Mouse (Mus musculus) midbrain, postnatal 0 days (tissue): ENCODE measurements around the gene Polr1d. TPM values are rescaled to one million over a fixed set of nuclear protein-coding genes. Genes with fewer than 3 reads are reported as not detected.

Experiments
- ATAC-seq: fragments of 200-750 bp; cut with Nextera tagmentation; 2 replicates; pipeline ENCODE4 v1.8.0; 2017; ENCODE audit warnings: moderate number of reproducible peaks, mild to moderate bottlenecking, moderate TSS enrichment, moderate library complexity; ENCODE audit not compliant: low FRiP score
- DNase-seq: peaks from one replicate; pipeline ENCODE4 v3.0.0-alpha.2; 2015; ENCODE audit warnings: low spot score
- H3K27ac ChIP-seq: fragments of 300-500 bp; sonication (generic); 2 replicates; pipeline ENCODE4 v1.5.1; 2014; ENCODE audit warnings: low read depth, mild to moderate bottlenecking, low read length, mixed read lengths
- H3K27me3 ChIP-seq: fragments of 300-500 bp; sonication (generic); 2 replicates; pipeline ENCODE4 v1.6.1; 2014; ENCODE audit warnings: low read length, control low read depth, mixed read lengths; ENCODE audit not compliant: insufficient read depth
- H3K36me3 ChIP-seq: fragments of 300-500 bp; sonication (generic); 2 replicates; pipeline ENCODE4 v1.6.1; 2014; ENCODE audit warnings: low read length, control low read depth, mixed read lengths; ENCODE audit not compliant: insufficient read depth
- H3K4me1 ChIP-seq: fragments of 300-500 bp; sonication (generic); 2 replicates; pipeline ENCODE4 v1.6.1; 2014; ENCODE audit warnings: mild to moderate bottlenecking, control low read depth, antibody characterized with exemption, low read length, mixed read lengths; ENCODE audit not compliant: insufficient read depth
- H3K4me2 ChIP-seq: fragments of 300-500 bp; sonication (generic); 2 replicates; pipeline ENCODE4 v1.6.1; 2014; ENCODE audit warnings: low read depth, mild to moderate bottlenecking, low read length, mixed read lengths; ENCODE audit not compliant: poor library complexity, severe bottlenecking
- H3K4me3 ChIP-seq: fragments of 300-500 bp; sonication (generic); 2 replicates; pipeline ENCODE4 v1.5.1; 2014; ENCODE audit warnings: low read depth, mild to moderate bottlenecking, low read length, moderate library complexity
- H3K9ac ChIP-seq: fragments of 300-500 bp; sonication (generic); replicated peaks from 2 replicates; pipeline ENCODE4 v1.6.1; 2014; ENCODE audit warnings: mild to moderate bottlenecking, low read length, moderate library complexity, mixed read lengths; ENCODE audit not compliant: poor library complexity, severe bottlenecking
- H3K9me3 ChIP-seq: fragments of 300-500 bp; sonication (generic); 2 replicates; pipeline ENCODE4 v1.6.1; 2016; ENCODE audit warnings: low read length, control low read depth
- CTCF ChIP-seq: IDR thresholded peaks from 2 replicates; pipeline ENCODE4 v1.5.1; 2016; ENCODE audit warnings: antibody characterized with exemption, mild to moderate bottlenecking
- WGBS: fragments of 180-500 bp; shearing (Covaris S2); extraction: QIAGEN DNeasy Blood & Tissue Kit; methylation state at CpG from one replicate; pipeline ENCODE4 v1.1.7; 2014; 5-methylcytosine and 5-hydroxymethylcytosine counted together
- polyA plus RNA-seq: library from polyadenylated mRNA; unstranded; fragments of >200 nt; fragmentation: Nextera tagmentation; extraction: Ambion mirVana; gene quantifications from 2 replicates; pipeline ENCODE4 v1.2.1, GENCODE M21; 2015
- total RNA-seq: library from RNA; depleted of rRNA; stranded (reverse); fragments of >200 nt; gene quantifications from 2 replicates; pipeline ENCODE4 v1.2.3, GENCODE M21; 2014

The Polr1d gene
- total and polyA plus RNA-seq, 2 experiments from 2014 or later: 60.1 to 89.4 TPM

DNA sequence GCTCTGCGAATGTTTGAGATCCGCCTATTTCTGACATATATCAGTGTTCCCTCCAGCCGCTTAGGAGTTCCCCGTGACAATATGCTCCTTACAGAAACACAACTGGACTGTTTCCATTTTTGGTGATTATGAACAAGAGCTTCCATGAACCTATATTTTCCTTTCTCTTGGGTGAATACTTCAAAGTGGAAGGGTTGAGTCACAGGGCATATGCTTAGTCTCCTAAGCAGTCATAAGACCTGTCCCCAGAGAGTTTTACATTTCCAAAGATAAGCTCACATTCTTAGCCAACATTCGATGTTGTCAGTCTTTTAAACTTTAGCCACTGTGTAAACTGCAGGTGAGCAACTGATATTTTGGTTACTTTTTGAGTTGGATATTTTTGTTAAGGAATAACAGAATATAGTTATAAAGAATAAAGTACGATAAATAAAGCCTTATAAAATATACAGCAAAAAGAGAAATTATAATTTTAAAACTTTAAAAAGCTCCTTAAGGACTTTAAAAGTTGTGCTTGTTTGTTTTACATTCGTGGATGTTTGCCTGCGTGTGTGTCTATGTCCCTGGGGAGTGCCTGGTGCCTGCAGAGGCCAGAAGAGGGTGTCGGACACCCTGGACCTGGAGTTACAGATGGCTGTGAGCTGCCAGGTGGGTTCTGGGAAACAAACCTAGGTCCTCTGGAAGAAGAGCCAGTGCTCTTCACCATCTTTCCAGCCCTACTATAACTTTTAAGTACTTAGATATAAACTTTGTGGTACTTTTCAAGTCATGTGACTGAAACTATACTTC lies 19.0 kb upstream of the Polr1d start:
- Histone ChIP-seq H3K4me1 (peaks cover 4% of the 10 kb centered on the region; the same call in 1 of the 2 replicates), H3K36me3 (no peaks in the 10 kb centered on the region), H3K9ac (no peak overlapping the region), H3K27ac (no peak overlapping the region), H3K27me3 (no peaks in the 10 kb centered on the region), H3K4me3 (no peak overlapping the region), H3K9me3 (no peaks in the 10 kb centered on the region), H3K4me2 (no peak overlapping the region)
- TF ChIP-seq CTCF: no peak
- no peak for DNase-seq
- 91% methylated on average over 9 of the region's 9 CpGs for whole genome bisulfite sequencing
- no peak for ATAC-seq

- Histone ChIP-seq H3K4me2 (no peak overlapping the region), H3K4me3 (no peak overlapping the region), H3K36me3 (no peaks in the 10 kb centered on the region), H3K27me3 (no peaks in the 10 kb centered on the region), H3K27ac (no peak overlapping the region), H3K9me3 (no peaks in the 10 kb centered on the region), H3K9ac (no peak overlapping the region), H3K4me1 (peaks cover 4% of the 10 kb centered on the region; the same call in 1 of the 2 replicates)
- TF ChIP-seq CTCF: no peak
- WGBS: 88% methylated on average over 5 of the region's 5 CpGs
- ATAC-seq (no peak), DNase-seq (peak; percentile 45)
These were observed 18.2 kb upstream of the Polr1d start for GRCm38 (mm10) chr5:147058661-147059060.

GRCm38 (mm10) chr5:147059319-147059718 lies 17.5 kb upstream of the Polr1d start:
- TF ChIP-seq CTCF: no peak
- H3K4me2 ChIP-seq: no peak overlapping the region
- no peaks in the 10 kb centered on the region for H3K9me3 ChIP-seq
- ATAC-seq (no peak), DNase-seq (no peak)
- H3K27me3 ChIP-seq: no peaks in the 10 kb centered on the region
- peaks cover 4% of the 10 kb centered on the region; the same call in 1 of the 2 replicates for H3K4me1 ChIP-seq
- H3K27ac ChIP-seq: no peak overlapping the region
- no peak overlapping the region for H3K9ac ChIP-seq
- H3K36me3 ChIP-seq: no peaks in the 10 kb centered on the region
- 90% methylated on average over 9 of the region's 9 CpGs for WGBS
- no peak overlapping the region for H3K4me3 ChIP-seq

DNA sequence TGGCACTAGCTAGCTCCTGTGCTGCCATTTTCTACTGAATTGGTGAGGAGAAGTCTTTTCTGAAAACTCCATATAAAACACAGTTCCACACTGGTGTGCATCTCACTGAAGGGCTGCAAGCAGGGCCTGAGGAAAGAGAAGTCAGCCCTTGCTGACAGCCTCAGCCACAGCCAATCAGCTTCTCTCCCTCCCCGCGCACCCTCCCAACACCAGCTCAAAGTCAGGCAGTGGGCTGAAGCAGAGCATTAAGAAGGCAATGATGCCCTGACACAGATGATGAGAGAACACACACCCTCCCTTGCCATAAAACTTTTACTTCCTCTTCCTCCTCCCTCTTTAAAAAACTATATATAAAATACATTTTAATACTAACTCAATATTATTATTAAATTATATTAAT lies 16.8 kb upstream of the Polr1d start:
- no peak overlapping the region for H3K4me2 ChIP-seq
- 67% methylated on average over 2 of the region's 2 CpGs for whole genome bisulfite sequencing
- H3K9me3 ChIP-seq: no peaks in the 10 kb centered on the region

GRCm38 (mm10) chr5:147063215-147063661 lies 13.6 kb upstream of the Polr1d start:
- ATAC-seq (no peak), DNase-seq (no peak)
- Histone ChIP-seq H3K4me3 (no peak overlapping the region), H3K9me3 (no peaks in the 10 kb centered on the region), H3K27ac (no peak overlapping the region), H3K27me3 (no peaks in the 10 kb centered on the region), H3K9ac (no peak overlapping the region), H3K4me1 (no peaks in the 10 kb centered on the region), H3K36me3 (no peaks in the 10 kb centered on the region), H3K4me2 (no peak overlapping the region)
- WGBS: 74% methylated on average over 8 of the region's 8 CpGs
- TF ChIP-seq CTCF: no peak

More for the DNA sequence above, 16.8 kb upstream of the Polr1d start:
- DNase-seq (no peak), ATAC-seq (no peak)
- TF ChIP-seq CTCF: no peak
- H3K4me1 ChIP-seq: peaks cover under 1% of the 10 kb centered on the region; the same call in 1 of the 2 replicates
- no peak overlapping the region for H3K9ac ChIP-seq
- no peaks in the 10 kb centered on the region for H3K36me3 ChIP-seq
- H3K27me3 ChIP-seq: no peaks in the 10 kb centered on the region
- H3K27ac ChIP-seq: no peak overlapping the region
- no peak overlapping the region for H3K4me3 ChIP-seq

- ATAC-seq (no peak), DNase-seq (no peak)
- Histone ChIP-seq H3K4me1 (no peaks in the 10 kb centered on the region), H3K27me3 (no peaks in the 10 kb centered on the region), H3K36me3 (no peaks in the 10 kb centered on the region), H3K4me3 (no peak overlapping the region), H3K9me3 (no peaks in the 10 kb centered on the region), H3K9ac (no peak overlapping the region), H3K4me2 (no peak overlapping the region), H3K27ac (no peak overlapping the region)
- TF ChIP-seq CTCF: no peak
- WGBS: 63% methylated on average over 4 of the region's 4 CpGs
These were observed 10.7 kb upstream of the Polr1d start for GRCm38 (mm10) chr5:147066129-147066528.
